Mouse (Mus musculus) layer of hippocampus, postnatal 10 days (tissue): ENCODE measurements at regions not wholly inside any gene's neighbourhood (a gene's known extent, or its start where the extent isn't known, plus 50 kb on each side); places are given as distances from the start of the nearest gene placed in this dataset.

Experiments
- DNase-seq, 2 experiments: peaks; one replicate each; pipeline ENCODE4 v3.0.0; 2021; ENCODE audit warnings: low spot score in 2 of 2
- microRNA-seq, 2 experiments: library from miRNA; unstranded; fragments of <30 nt; microRNA quantifications; one replicate each; pipeline ENCODE4 v1.2.0; 2021

- DNase-seq = no peak
These were observed 632.6 kb downstream of the Insc start for GRCm38 (mm10) chr7:115376067-115376466.

- DNase-seq = no peak
These were observed 635.3 kb downstream of the Insc start for GRCm38 (mm10) chr7:115378836-115379235.

GRCm38 (mm10) chr7:115379600-115379999 lies 636.1 kb downstream of the Insc start:
- DNase-seq = no peak

GRCm38 (mm10) chr7:115380989-115381610 lies 637.6 kb downstream of the Insc start:
- DNase-seq = no peak

GRCm38 (mm10) chr7:115382876-115383275 lies 639.4 kb downstream of the Insc start:
- peak; percentile 10 to 18 for DNase-seq

GRCm38 (mm10) chr7:115388874-115389273 lies 645.4 kb downstream of the Insc start:
- no peak for DNase-seq

- DNase-seq = no peak
These were observed 646.1 kb downstream of the Sox6 start for GRCm38 (mm10) chr7:115392520-115392919.

GRCm38 (mm10) chr7:115398202-115398601 lies 640.4 kb downstream of the Sox6 start:
- DNase-seq = no peak

GRCm38 (mm10) chr7:115399461-115399860 lies 639.1 kb downstream of the Sox6 start:
- DNase-seq = no peak

GRCm38 (mm10) chr7:115407889-115408288 lies 630.7 kb downstream of the Sox6 start:
- DNase-seq = no peak

- DNase-seq = no peak
These were observed 629.7 kb downstream of the Sox6 start for GRCm38 (mm10) chr7:115408915-115409314.

- no peak for DNase-seq
These were observed 627.9 kb downstream of the Sox6 start for GRCm38 (mm10) chr7:115410501-115411230.

GRCm38 (mm10) chr7:115411456-115411855 lies 627.1 kb downstream of the Sox6 start:
- DNase-seq = peak in 1 of 2 experiments; percentile 30

- DNase-seq = no peak
These were observed 623.4 kb downstream of the Sox6 start for GRCm38 (mm10) chr7:115415147-115415561.

Small RNA genes in the stretch of these regions (microRNA-seq; reads per million reads assigned to microRNA genes)
- 0 reads per million in 2 experiments for gene Gm27684
